Mouse (Mus musculus) small intestine, adult 2 months (tissue): ENCODE data around the gene Nup62. TPM values are rescaled to one million over a fixed set of nuclear protein-coding genes. Genes with fewer than 3 reads are reported as not detected.

ENCODE experiments used
- H3K27ac ChIP-seq: fragments of 200-500 bp; 2 replicates; pipeline ENCODE4 v1.5.1; 2012; ENCODE audit warnings: low read depth, low read length, control low read depth, inconsistent platforms; ENCODE audit not compliant: insufficient read depth
- H3K27me3 ChIP-seq: fragments of 200-500 bp; 2 replicates; pipeline ENCODE4 v1.6.1; 2012; ENCODE audit warnings: mild to moderate bottlenecking, moderate library complexity, low read length, inconsistent platforms; ENCODE audit not compliant: control insufficient read depth, insufficient read depth
- H3K36me3 ChIP-seq: fragments of 200-500 bp; 2 replicates; pipeline ENCODE4 v1.6.1; 2012; ENCODE audit warnings: mild to moderate bottlenecking, low read length, control low read depth, inconsistent platforms; ENCODE audit not compliant: control insufficient read depth, insufficient read depth
- H3K4me1 ChIP-seq: fragments of 200-500 bp; 2 replicates; pipeline ENCODE4 v1.6.1; 2012; ENCODE audit warnings: low read length, inconsistent platforms, mixed read lengths; ENCODE audit not compliant: control insufficient read depth, insufficient read depth, insufficient read length
- H3K4me3 ChIP-seq: fragments of 200-500 bp; 2 replicates; pipeline ENCODE4 v1.5.1; 2012; ENCODE audit warnings: low read depth, mild to moderate bottlenecking, control low read depth, inconsistent platforms, low read length, moderate library complexity
- CTCF ChIP-seq: fragments of 200-500 bp; IDR thresholded peaks from 2 replicates; pipeline ENCODE4 v1.5.1; 2012; ENCODE audit warnings: low read depth, mild to moderate bottlenecking, control low read depth, inconsistent platforms, low read length, moderate library complexity, mixed read lengths; ENCODE audit not compliant: insufficient replicate concordance, insufficient read length; ENCODE audit errors: extremely low read depth
- POLR2A ChIP-seq: fragments of 200-500 bp; IDR thresholded peaks from 2 replicates; pipeline ENCODE4 v1.6.1; 2012; ENCODE audit warnings: low read depth, mild to moderate bottlenecking, control low read depth, inconsistent platforms, low read length, moderate library complexity
- whole genome bisulfite sequencing: fragments of 180-500 bp; shearing (Covaris S2); methylation state at CpG from one replicate; pipeline ENCODE4 v1.1.7; 2018; 5-methylcytosine and 5-hydroxymethylcytosine counted together
- polyA plus RNA-seq: library from polyadenylated mRNA; depleted of rRNA; stranded (reverse); fragments of >200 nt; gene quantifications from 2 replicates; pipeline ENCODE4 v1.2.3, GENCODE M21; 2012; rRNA removed

Gene Nup62
- 30.9 and 53.3 TPM in 2 replicates for polyA plus RNA-seq

- under 1% methylated on average over 62 of the region's 62 CpGs for WGBS
- no peak for TF ChIP-seq CTCF
- peak; percentile 12; the same call in 1 of the 2 replicates for TF ChIP-seq POLR2A
- H3K4me1 ChIP-seq: peaks cover 16% of the 10 kb centered on the region
Observed at GRCm38 (mm10) chr7:44815721-44816469, at the start of gene Nup62, which contains the start of gene Il4i1. Gene Nup62, plus strand, starts transcription at chr7:44816088. Gene Il4i1, plus strand, starts transcription at chr7:44816387.

GRCm38 (mm10) chr7:44768129-44768528, 47.8 kb upstream of the Nup62 start:
- no peaks in the 10 kb centered on the region for H3K4me1 ChIP-seq
- H3K27ac ChIP-seq: no peak overlapping the region
- no peaks in the 10 kb centered on the region for H3K27me3 ChIP-seq
- TF ChIP-seq POLR2A: no peak
- no peak for TF ChIP-seq CTCF
- H3K4me3 ChIP-seq: no peak overlapping the region
- 88% methylated on average over 5 of the region's 5 CpGs for WGBS
- H3K36me3 ChIP-seq: peaks cover 79% of the 10 kb centered on the region

More at GRCm38 (mm10) chr7:44815721-44816469, at the start of gene Nup62, which contains the start of gene Il4i1:
- Histone ChIP-seq H3K36me3 (no peaks in the 10 kb centered on the region), H3K27me3 (no peaks in the 10 kb centered on the region), H3K27ac (peak within 1 kb of the TSS; percentile 75), H3K4me3 (peak within 1 kb of the TSS; percentile 89)

- no peaks in the 10 kb centered on the region for H3K27me3 ChIP-seq
- H3K4me1 ChIP-seq: no peaks in the 10 kb centered on the region
- TF ChIP-seq POLR2A: no peak
- no peak for TF ChIP-seq CTCF
- WGBS: 19% methylated on average over 6 of the region's 6 CpGs
- H3K4me3 ChIP-seq: no peak overlapping the region
- no peak overlapping the region for H3K27ac ChIP-seq
- peaks cover 72% of the 10 kb centered on the region for H3K36me3 ChIP-seq
Observed at GRCm38 (mm10) chr7:44770046-44770578, 45.8 kb upstream of the Nup62 start.

DNA sequence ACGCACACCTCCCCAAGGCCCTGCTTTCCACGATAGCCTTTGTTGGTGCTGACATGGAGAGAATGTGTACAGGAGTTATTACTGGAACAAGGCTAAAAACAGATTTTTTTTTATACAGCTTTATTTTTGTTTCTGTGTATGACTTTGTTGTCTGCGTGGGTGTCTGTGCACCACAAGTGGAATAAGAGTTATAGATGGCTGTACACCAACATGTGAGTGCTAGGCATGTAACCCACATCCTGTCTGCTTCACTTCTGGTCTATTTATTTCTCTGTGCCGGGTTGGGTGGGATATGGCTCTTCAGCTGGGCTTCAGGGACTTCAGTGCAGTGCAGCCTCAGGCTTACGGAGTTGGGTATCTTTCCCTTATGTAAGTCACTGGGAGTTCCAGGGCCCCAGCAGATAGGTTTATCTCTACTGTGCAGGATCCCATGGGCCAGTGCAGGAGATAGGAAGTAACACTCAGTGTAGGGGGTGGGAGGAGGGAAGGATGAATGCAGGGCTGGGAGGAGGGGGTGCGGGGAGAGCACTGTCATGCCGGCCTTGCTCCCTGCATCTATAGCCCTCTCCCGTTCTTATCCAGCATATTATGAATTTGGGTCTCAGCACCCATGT, 43.2 kb upstream of the Nup62 start:
- Histone ChIP-seq H3K4me1 (no peaks in the 10 kb centered on the region), H3K27ac (no peak overlapping the region), H3K27me3 (no peaks in the 10 kb centered on the region), H3K36me3 (peaks cover 65% of the 10 kb centered on the region), H3K4me3 (no peak overlapping the region)
- WGBS: 85% methylated on average over 8 of the region's 8 CpGs
- TF ChIP-seq CTCF: no peak
- no peak for TF ChIP-seq POLR2A

- Histone ChIP-seq H3K36me3 (peaks cover 36% of the 10 kb centered on the region), H3K4me3 (no peak overlapping the region), H3K27ac (no peak overlapping the region), H3K27me3 (no peaks in the 10 kb centered on the region), H3K4me1 (no peaks in the 10 kb centered on the region)
- WGBS: 86% methylated on average over 9 of the region's 9 CpGs
- no peak for TF ChIP-seq POLR2A
- TF ChIP-seq CTCF: no peak
Observed at GRCm38 (mm10) chr7:44776849-44777498, 38.9 kb upstream of the Nup62 start.

GRCm38 (mm10) chr7:44780101-44780500, 35.8 kb upstream of the Nup62 start:
- Histone ChIP-seq H3K4me1 (no peaks in the 10 kb centered on the region), H3K27me3 (no peaks in the 10 kb centered on the region), H3K4me3 (no peak overlapping the region), H3K36me3 (peaks cover 19% of the 10 kb centered on the region), H3K27ac (no peak overlapping the region)
- TF ChIP-seq POLR2A (no peak), CTCF (no peak)
- WGBS: 79% methylated on average over 8 of the region's 8 CpGs
